Mouse (Mus musculus) liver, embryonic 12.5 days (tissue): ENCODE results near the gene Wdr11. TPM values are rescaled to one million over a fixed set of nuclear protein-coding genes. Genes with fewer than 3 reads are reported as not detected.

Source experiments
- ATAC-seq: fragments of 200-750 bp; cut with Nextera tagmentation; 2 replicates; pipeline ENCODE4 v1.8.0; 2017; ENCODE audit warnings: moderate number of reproducible peaks, mild to moderate bottlenecking, moderate library complexity
- H3K27ac ChIP-seq: fragments of 300-500 bp; sonication (generic); 2 replicates; pipeline ENCODE4 v1.5.1; 2016; ENCODE audit warnings: mild to moderate bottlenecking
- H3K27me3 ChIP-seq: fragments of 300-500 bp; sonication (generic); replicated peaks from 2 replicates; pipeline ENCODE4 v1.6.1; 2016; ENCODE audit warnings: mild to moderate bottlenecking, moderate library complexity
- H3K36me3 ChIP-seq: fragments of 300-500 bp; sonication (generic); 2 replicates; pipeline ENCODE4 v1.6.1; 2016; ENCODE audit warnings: mild to moderate bottlenecking, moderate library complexity
- H3K4me1 ChIP-seq: fragments of 300-500 bp; sonication (generic); 2 replicates; pipeline ENCODE4 v1.6.1; 2016
- H3K4me2 ChIP-seq: fragments of 300-500 bp; sonication (generic); 2 replicates; pipeline ENCODE4 v1.6.1; 2016; ENCODE audit warnings: mild to moderate bottlenecking, moderate library complexity
- H3K4me3 ChIP-seq: fragments of 300-500 bp; sonication (generic); 2 replicates; pipeline ENCODE4 v1.5.1; 2016; ENCODE audit warnings: mild to moderate bottlenecking, moderate library complexity
- H3K9ac ChIP-seq: fragments of 300-500 bp; sonication (generic); 2 replicates; pipeline ENCODE4 v1.6.1; 2016; ENCODE audit warnings: mild to moderate bottlenecking, moderate library complexity
- H3K9me3 ChIP-seq: fragments of 300-500 bp; sonication (generic); replicated peaks from 2 replicates; pipeline ENCODE4 v1.6.1; 2016; ENCODE audit warnings: mild to moderate bottlenecking, moderate library complexity
- WGBS: fragments of 180-500 bp; shearing (Covaris S2); methylation state at CpG from one replicate; pipeline ENCODE4 v1.1.7; 2016; ENCODE audit not compliant: insufficient replicate concordance; 5-methylcytosine and 5-hydroxymethylcytosine counted together
- polyA plus RNA-seq: library from polyadenylated mRNA; unstranded; fragments of >200 nt; fragmentation: Nextera tagmentation; extraction: Ambion mirVana; gene quantifications from 2 replicates; pipeline ENCODE4 v1.2.1, GENCODE M21; 2016

Wdr11 gene
- polyA plus RNA-seq, 1 experiment from 2014 or later: 18.8 TPM

DNA sequence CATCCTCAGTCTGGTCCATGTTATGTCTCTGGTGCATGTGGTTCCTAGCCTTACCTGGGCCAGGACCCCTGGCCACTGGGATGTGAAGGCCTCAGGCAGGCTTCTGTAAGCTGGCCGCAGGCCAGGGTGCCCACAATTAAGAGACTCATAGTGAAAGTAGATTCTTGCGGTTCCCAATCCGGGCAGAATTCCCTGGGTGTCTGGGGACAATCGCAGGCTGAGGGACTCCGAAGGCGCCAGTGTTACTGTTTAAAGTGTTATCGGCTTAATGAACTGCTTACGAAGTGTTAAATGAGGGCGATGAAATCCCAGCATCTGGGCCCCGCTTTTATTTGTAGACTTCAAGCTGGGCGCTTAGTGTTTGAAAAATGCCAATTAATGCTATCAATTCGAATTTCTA, 63.3 kb downstream of the Wdr11 start:
- no peaks in the 10 kb centered on the region for H3K36me3 ChIP-seq
- no peak overlapping the region for H3K4me3 ChIP-seq
- no peak overlapping the region for H3K27ac ChIP-seq
- no peak overlapping the region for H3K4me2 ChIP-seq
- H3K9ac ChIP-seq: no peak overlapping the region
- 42% methylated on average over 12 of the region's 12 CpGs for WGBS
- ATAC-seq: no peak
- H3K4me1 ChIP-seq: no peaks in the 10 kb centered on the region; the same call in 1 of the 2 replicates
- H3K27me3 ChIP-seq: no peaks in the 10 kb centered on the region; the same call in none of the 2 replicates
- no peaks in the 10 kb centered on the region for H3K9me3 ChIP-seq

DNA sequence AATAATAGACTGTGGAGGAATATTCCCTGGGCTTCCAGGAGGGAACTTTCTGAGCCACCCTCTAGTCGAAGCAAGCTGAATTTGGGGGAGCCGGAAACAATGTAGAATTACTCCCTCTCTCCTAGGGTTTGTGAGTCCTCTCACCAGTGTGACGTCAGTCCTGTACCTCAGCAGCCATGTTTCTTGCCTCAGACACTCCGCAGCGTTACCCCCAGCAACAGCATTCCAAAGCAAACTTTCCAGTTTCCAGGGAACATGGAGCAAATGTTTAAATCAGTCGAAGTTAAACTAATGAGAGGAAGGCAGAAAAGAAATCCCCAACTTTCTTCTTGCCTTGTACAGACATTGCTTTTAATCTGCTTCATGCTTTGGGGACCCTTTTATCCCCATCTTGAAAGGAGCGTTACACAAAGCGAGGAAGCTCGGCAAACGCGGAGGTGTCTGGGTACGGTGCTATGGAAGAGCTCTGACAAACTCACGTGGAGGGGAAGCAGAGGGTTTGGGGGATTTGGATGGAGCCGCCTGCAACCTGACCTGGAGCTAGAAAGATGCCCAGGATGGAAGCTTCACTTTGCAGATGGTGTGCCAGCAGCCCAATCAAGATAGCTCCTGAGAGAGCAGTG, 64.1 kb downstream of the Wdr11 start:
- Histone ChIP-seq H3K27me3 (no peaks in the 10 kb centered on the region; the same call in none of the 2 replicates), H3K9ac (no peak overlapping the region), H3K27ac (no peak overlapping the region), H3K36me3 (no peaks in the 10 kb centered on the region), H3K4me3 (no peak overlapping the region), H3K4me1 (no peaks in the 10 kb centered on the region; the same call in 1 of the 2 replicates), H3K4me2 (no peak overlapping the region), H3K9me3 (no peaks in the 10 kb centered on the region)
- no peak for ATAC-seq
- WGBS: 61% methylated on average over 14 of the region's 14 CpGs

DNA sequence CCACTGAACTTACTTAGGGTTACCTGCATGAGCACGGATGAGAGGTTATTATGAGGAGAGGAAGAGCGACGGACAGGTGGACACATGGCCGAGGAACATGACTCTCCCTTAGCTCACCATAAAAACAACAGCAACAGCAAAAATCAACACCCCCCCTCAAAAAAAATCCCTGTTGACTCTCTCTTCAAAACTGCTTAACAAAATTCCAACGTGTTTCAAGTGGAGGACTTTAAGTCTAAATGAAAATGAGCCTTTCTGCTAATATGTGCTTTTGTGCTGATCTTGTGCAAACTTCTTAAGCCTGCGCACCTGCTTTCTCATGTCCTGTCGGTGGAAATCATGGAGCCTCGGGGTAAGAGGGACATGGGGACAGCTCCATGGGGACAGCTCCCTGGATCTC, 66.2 kb downstream of the Wdr11 start:
- ATAC-seq: no peak
- Histone ChIP-seq H3K27me3 (no peaks in the 10 kb centered on the region; the same call in none of the 2 replicates), H3K9ac (no peak overlapping the region), H3K9me3 (no peaks in the 10 kb centered on the region), H3K4me1 (no peaks in the 10 kb centered on the region; the same call in 1 of the 2 replicates), H3K4me2 (no peak overlapping the region), H3K27ac (no peak overlapping the region), H3K4me3 (no peak overlapping the region), H3K36me3 (no peaks in the 10 kb centered on the region)
- WGBS: 74% methylated on average over 8 of the region's 8 CpGs

DNA sequence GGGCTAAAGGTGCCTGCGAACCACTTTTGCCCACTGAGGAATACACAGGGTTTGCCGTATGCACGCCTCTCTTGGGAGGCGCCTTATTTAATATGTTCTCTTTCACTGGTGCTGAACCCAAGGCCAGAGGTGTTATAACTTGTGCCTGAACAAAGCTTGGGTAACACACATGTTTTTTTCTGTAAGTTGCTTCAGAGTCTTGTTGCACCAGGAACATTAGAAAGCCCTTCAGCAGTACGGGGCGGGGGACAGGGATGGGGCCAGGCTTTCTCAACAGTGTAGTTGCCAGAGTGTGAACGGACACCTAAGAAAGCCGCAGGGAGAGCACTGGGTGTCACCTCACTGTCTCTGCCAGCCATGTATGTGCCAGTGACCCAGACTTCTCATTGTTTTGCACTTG, 68.1 kb downstream of the Wdr11 start:
- no peaks in the 10 kb centered on the region; the same call in 1 of the 2 replicates for H3K27me3 ChIP-seq
- no peak overlapping the region for H3K27ac ChIP-seq
- H3K4me2 ChIP-seq: no peak overlapping the region
- no peak overlapping the region for H3K4me3 ChIP-seq
- no peaks in the 10 kb centered on the region for H3K36me3 ChIP-seq
- ATAC-seq: no peak
- WGBS: 81% methylated on average over 8 of the region's 8 CpGs
- H3K4me1 ChIP-seq: peaks cover 5% of the 10 kb centered on the region; the same call in 1 of the 2 replicates
- no peak overlapping the region for H3K9ac ChIP-seq
- H3K9me3 ChIP-seq: no peaks in the 10 kb centered on the region

DNA sequence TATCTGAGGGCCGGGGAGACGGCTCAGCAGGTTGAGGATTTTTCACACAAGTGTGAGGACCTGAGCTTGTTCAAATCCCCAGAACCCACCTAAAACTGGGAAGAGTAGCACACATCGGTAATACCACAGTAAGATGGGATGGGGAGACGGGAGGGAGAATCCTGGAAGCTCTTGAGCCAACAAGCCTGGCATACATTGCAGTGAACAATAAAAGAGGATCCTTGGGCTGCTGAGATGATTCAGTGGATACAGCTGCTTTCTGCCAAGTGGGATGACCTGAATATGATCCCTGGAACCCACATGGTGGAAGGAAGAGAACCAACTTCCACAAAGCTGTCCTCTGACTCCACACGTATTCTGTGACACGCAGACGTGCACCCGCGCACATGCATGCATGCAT, 68.9 kb downstream of the Wdr11 start:
- no peaks in the 10 kb centered on the region for H3K9me3 ChIP-seq
- no peaks in the 10 kb centered on the region for H3K27me3 ChIP-seq
- H3K4me3 ChIP-seq: no peak overlapping the region
- ATAC-seq: no peak
- no peak overlapping the region for H3K27ac ChIP-seq
- H3K4me2 ChIP-seq: no peak overlapping the region
- H3K36me3 ChIP-seq: no peaks in the 10 kb centered on the region
- peaks cover 5% of the 10 kb centered on the region; the same call in 1 of the 2 replicates for H3K4me1 ChIP-seq
- WGBS: 78% methylated on average over 9 of the region's 9 CpGs
- no peak overlapping the region for H3K9ac ChIP-seq

DNA sequence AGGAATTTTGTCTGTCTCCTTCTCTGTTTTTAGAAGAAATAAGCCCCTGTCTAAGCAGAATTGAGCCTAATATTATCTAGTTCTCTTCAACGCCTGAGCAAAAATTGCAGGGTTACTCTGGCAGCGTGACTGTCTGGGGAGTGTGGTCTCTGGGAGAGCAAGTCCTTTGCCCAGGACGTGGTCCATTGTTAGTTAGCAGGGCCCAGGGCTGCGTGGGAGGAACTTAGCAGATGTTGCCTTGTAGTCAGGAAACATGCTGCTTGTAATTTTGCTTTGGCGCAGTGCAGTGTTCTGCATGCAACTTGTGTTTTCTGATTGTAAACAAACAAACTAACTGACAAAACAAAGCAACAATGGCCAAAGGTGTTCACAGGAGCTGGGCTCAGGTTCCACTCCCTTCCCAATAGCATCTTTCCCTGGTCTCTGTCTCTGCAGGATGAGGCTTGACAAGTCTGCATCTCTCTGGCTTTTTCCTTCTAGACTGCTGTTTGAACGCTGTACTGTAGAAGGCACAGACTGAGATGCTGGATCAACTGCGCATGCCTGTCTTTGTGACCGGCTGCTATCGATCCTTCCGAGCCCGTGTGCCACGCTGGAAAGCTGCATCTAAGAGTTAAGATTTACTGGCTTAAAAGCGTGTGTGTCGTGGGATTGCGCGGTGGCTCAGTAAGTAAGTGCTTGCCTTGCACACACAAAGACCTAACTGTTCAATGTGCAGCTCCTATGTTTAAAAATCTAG, 70.6 kb downstream of the Wdr11 start:
- Histone ChIP-seq H3K36me3 (no peaks in the 10 kb centered on the region), H3K9ac (no peak overlapping the region), H3K4me1 (peaks cover 5% of the 10 kb centered on the region; the same call in 1 of the 2 replicates), H3K4me3 (no peak overlapping the region), H3K27me3 (no peaks in the 10 kb centered on the region), H3K27ac (no peak overlapping the region), H3K4me2 (no peak overlapping the region), H3K9me3 (no peaks in the 10 kb centered on the region)
- WGBS: 71% methylated on average over 16 of the region's 16 CpGs
- ATAC-seq: no peak

DNA sequence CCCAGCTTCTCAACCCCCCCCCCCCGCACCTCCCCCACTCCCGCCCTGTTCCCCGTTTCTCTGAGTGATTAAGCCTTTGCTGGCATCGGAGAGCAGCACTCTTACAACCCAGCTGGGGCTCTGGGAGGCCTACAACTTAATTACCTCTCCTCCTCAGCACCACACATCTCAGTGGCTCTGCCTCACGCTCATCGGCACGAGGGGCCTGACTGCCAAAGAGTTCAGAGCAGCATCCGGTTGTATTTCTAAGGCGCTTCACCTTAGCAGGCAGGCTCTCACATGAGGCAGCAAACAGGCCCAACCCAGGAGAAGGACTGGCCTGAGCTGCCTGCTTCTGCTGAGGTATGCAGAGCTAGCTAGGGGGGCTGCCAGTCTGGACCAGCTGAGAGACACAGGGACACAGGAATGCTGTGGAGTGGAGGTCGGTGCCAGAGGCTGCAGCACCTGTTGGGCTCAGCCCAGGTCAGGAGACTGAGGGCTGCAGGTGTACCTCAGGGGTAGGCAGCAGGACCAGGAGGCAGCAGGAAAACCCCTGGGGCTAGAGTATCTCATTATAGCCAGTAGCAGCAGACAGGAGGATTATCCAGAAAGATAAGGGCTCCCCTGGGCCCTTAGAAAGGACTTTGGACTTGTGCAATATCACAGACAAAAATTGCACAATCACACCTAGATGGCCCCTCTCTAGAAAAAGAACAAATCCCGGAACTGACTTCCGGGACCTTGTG, 72.3 kb downstream of the Wdr11 start:
- Histone ChIP-seq H3K9me3 (no peaks in the 10 kb centered on the region), H3K4me1 (peaks cover 5% of the 10 kb centered on the region; the same call in 1 of the 2 replicates), H3K4me3 (no peak overlapping the region), H3K4me2 (no peak overlapping the region), H3K27me3 (no peaks in the 10 kb centered on the region), H3K27ac (peak overlapping the region; percentile 51; the same call in 1 of the 2 replicates), H3K9ac (no peak overlapping the region), H3K36me3 (no peaks in the 10 kb centered on the region)
- 29% methylated on average over 11 of the region's 12 CpGs for WGBS
- ATAC-seq: peak; percentile 46

DNA sequence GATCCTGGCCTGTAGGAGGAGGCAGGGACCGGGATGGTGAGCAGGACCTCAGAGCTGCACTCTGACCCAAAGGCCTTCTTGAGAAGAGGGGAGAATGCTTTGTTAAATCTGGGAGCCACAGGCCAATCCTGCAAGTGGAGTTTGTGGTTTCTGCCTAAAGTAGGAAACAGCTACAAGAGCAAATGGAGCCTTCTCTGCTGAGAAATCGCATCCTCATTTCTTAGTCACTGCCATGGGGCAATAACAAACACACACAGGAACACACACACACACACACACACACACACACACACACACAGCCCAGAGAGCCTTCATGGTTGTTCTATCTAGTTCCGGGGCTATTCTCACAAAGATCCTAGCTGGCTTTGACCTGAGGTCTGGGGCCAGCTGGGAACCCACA, 73.7 kb downstream of the Wdr11 start:
- no peak overlapping the region for H3K27ac ChIP-seq
- H3K36me3 ChIP-seq: no peaks in the 10 kb centered on the region
- H3K9me3 ChIP-seq: no peaks in the 10 kb centered on the region
- peaks cover 5% of the 10 kb centered on the region; the same call in 1 of the 2 replicates for H3K4me1 ChIP-seq
- H3K9ac ChIP-seq: no peak overlapping the region
- no peak overlapping the region for H3K4me2 ChIP-seq
- no peak overlapping the region for H3K4me3 ChIP-seq
- no peak for ATAC-seq
- 55% methylated on average over 3 of the region's 3 CpGs for WGBS
- H3K27me3 ChIP-seq: no peaks in the 10 kb centered on the region

DNA sequence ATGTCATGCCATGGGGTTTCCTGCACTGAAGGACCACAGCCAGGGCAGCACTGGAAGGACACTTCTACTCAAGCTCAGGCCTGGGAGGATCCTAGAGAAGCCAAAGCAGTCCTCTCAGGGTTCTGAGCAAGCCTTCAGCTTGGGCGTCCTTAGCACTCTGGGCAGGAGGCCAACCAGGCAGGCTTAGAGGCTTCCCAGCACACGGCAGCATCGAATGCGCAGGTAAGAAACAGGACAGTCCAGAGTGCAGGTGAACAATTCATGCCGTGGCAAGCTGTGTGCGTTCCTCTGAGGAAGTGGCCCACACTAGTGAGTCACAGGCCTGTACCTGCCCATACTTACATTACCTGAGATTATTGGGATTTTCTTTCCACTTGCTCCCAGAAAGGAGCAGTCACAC, 74.3 kb downstream of the Wdr11 start:
- H3K4me1 ChIP-seq: peaks cover 5% of the 10 kb centered on the region; the same call in 1 of the 2 replicates
- no peaks in the 10 kb centered on the region for H3K36me3 ChIP-seq
- no peak overlapping the region for H3K9ac ChIP-seq
- no peak overlapping the region for H3K27ac ChIP-seq
- H3K9me3 ChIP-seq: no peaks in the 10 kb centered on the region
- no peaks in the 10 kb centered on the region for H3K27me3 ChIP-seq
- H3K4me3 ChIP-seq: no peak overlapping the region
- no peak overlapping the region for H3K4me2 ChIP-seq
- WGBS: 78% methylated on average over 6 of the region's 6 CpGs
- ATAC-seq: no peak

DNA sequence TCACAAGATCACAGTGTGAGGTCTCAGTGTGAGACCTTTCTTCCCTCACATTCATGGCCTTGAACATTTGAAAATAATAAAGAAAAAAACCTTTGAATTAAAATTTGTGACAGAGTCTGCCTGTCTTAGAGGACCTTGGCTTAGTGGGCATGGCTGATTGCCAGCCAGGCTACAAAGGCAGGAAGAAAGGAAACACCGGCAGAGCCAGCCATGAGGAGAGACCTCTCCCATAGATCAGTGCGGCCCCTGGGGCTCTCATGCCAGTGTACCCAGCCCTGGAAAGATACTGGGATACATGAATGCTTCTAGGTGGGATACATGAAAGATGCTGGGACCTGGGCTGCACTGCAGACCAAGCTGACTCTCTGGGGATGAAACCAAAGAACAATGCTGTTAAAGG, 74.9 kb downstream of the Wdr11 start:
- Histone ChIP-seq H3K27me3 (no peaks in the 10 kb centered on the region), H3K9me3 (no peaks in the 10 kb centered on the region), H3K4me2 (no peak overlapping the region), H3K4me1 (peaks cover 5% of the 10 kb centered on the region; the same call in 1 of the 2 replicates), H3K9ac (no peak overlapping the region), H3K4me3 (no peak overlapping the region), H3K27ac (no peak overlapping the region), H3K36me3 (no peaks in the 10 kb centered on the region)
- WGBS: 64% methylated on average over 2 of the region's 2 CpGs
- ATAC-seq: no peak

DNA sequence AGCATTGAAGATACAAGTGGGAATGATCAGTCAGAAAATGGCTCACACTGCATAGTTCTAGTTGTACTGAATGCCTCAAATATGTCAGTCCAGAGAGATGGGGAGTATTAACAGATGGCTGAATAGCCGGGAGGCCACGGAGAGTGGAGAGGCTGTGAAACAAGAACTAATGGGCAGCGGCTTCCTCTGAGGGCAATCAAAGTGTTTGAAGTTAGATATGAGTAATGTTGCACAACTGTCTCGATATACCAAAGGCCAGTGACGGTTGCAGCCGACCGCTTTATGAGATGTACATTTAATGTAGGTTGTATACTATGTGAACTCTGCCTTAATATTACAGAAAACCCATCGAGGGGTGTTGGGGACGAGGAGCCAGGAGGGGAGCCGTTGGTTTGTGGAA, 78.6 kb downstream of the Wdr11 start:
- ATAC-seq: no peak
- 71% methylated on average over 10 of the region's 10 CpGs for WGBS
- no peaks in the 10 kb centered on the region for H3K27me3 ChIP-seq

More for the DNA sequence above, 78.6 kb downstream of the Wdr11 start:
- H3K36me3 ChIP-seq: no peaks in the 10 kb centered on the region
- no peak overlapping the region for H3K4me2 ChIP-seq
- no peak overlapping the region for H3K27ac ChIP-seq
- no peaks in the 10 kb centered on the region for H3K9me3 ChIP-seq
- H3K9ac ChIP-seq: no peak overlapping the region
- no peaks in the 10 kb centered on the region for H3K4me1 ChIP-seq
- H3K4me3 ChIP-seq: no peak overlapping the region
